Mouse (Mus musculus) intestine, embryonic 15.5 days (tissue): ENCODE measurements around the gene Cast. TPM values are rescaled to one million over a fixed set of nuclear protein-coding genes. Genes with fewer than 3 reads are reported as not detected.

ENCODE experiments used
- ATAC-seq: fragments of 200-750 bp; cut with Nextera tagmentation; 2 replicates; pipeline ENCODE4 v1.8.0; 2017; ENCODE audit warnings: moderate TSS enrichment, moderate library complexity
- H3K27ac ChIP-seq: fragments of 300-500 bp; sonication (generic); 2 replicates; pipeline ENCODE4 v1.5.1; 2015; ENCODE audit warnings: mild to moderate bottlenecking, inconsistent platforms
- H3K27me3 ChIP-seq: fragments of 300-500 bp; sonication (generic); replicated peaks from 2 replicates; pipeline ENCODE4 v1.6.1; 2015; ENCODE audit warnings: inconsistent platforms
- H3K36me3 ChIP-seq: fragments of 300-500 bp; sonication (generic); 2 replicates; pipeline ENCODE4 v1.6.1; 2015; ENCODE audit warnings: inconsistent platforms
- H3K4me1 ChIP-seq: fragments of 300-500 bp; sonication (generic); replicated peaks from 2 replicates; pipeline ENCODE4 v1.6.1; 2015; ENCODE audit warnings: inconsistent platforms
- H3K4me2 ChIP-seq: fragments of 300-500 bp; sonication (generic); replicated peaks from 2 replicates; pipeline ENCODE4 v1.6.1; 2015; ENCODE audit warnings: mild to moderate bottlenecking, inconsistent platforms
- H3K4me3 ChIP-seq: fragments of 300-500 bp; sonication (generic); replicated peaks from 2 replicates; pipeline ENCODE4 v1.5.1; 2015; ENCODE audit warnings: inconsistent platforms
- H3K9ac ChIP-seq: fragments of 300-500 bp; sonication (generic); 2 replicates; pipeline ENCODE4 v1.6.1; 2015; ENCODE audit warnings: inconsistent platforms
- H3K9me3 ChIP-seq: fragments of 300-500 bp; sonication (generic); 2 replicates; pipeline ENCODE4 v1.6.1; 2016; ENCODE audit warnings: inconsistent platforms
- WGBS: fragments of 180-500 bp; shearing (Covaris S2); methylation state at CpG from one replicate; pipeline ENCODE4 v1.1.7; 2015; 5-methylcytosine and 5-hydroxymethylcytosine counted together
- polyA plus RNA-seq: library from polyadenylated mRNA; unstranded; fragments of >200 nt; fragmentation: Nextera tagmentation; extraction: Ambion mirVana; gene quantifications from 2 replicates; pipeline ENCODE4 v1.2.1, GENCODE M21; 2015

The Cast gene
- polyA plus RNA-seq, 1 experiment from 2014 or later = 30.5 TPM

DNA sequence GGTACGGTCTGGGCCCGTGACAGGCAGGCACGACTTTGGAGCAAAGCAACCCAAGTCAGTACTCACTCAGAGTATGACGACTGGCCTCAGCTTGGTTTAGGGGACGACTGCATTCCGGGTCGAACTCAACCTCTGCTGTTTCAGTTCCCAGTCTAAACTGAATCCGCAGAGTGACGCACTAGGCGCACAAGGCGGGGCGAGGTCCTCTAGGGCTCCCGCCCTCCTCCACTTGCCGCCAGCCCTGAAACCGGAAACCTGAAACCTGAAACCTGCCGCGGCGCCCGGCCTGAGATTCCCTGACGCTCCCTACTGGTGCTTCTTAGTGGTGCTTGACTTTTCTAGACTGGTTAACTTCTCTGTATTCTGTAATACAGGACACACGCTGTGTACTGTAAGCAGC is 38.1 kb downstream of the Cast start:
- H3K4me1 ChIP-seq = no peaks in the 10 kb centered on the region
- WGBS = 0% methylated on average over 21 of the region's 21 CpGs
- no peaks in the 10 kb centered on the region for H3K9me3 ChIP-seq
- no peaks in the 10 kb centered on the region for H3K36me3 ChIP-seq
- H3K4me2 ChIP-seq = peak overlapping the region; percentile 67
- H3K27me3 ChIP-seq = no peaks in the 10 kb centered on the region
- H3K27ac ChIP-seq = peak overlapping the region; percentile 89
- ATAC-seq = peak; percentile 99
- peak overlapping the region; percentile 60 for H3K9ac ChIP-seq
- peak overlapping the region; percentile 51 for H3K4me3 ChIP-seq

DNA sequence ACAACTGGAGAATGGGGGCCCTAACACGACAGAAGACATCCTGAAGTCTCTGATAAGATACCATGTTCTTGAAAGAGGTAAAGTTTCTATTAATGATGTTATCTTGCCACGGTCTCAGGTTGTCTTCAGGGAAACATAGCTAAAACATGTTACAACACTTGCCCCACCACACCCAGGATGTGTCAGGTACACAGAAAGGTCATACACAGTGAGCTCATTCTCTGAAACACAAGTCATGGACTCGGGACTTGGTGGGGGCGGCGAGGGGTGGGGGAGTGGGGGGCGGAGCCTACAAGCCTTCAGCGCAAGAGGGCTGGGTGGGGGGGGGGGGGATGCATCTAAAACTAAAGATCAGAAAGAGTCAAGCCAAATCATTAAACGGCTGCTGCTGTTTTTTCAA is 38.7 kb downstream of the Cast start:
- no peaks in the 10 kb centered on the region for H3K27me3 ChIP-seq
- no peaks in the 10 kb centered on the region for H3K4me1 ChIP-seq
- ATAC-seq = peak; percentile 65
- peak overlapping the region; percentile 60; the same call in 1 of the 2 replicates for H3K9ac ChIP-seq
- peak overlapping the region; percentile 89 for H3K27ac ChIP-seq
- H3K9me3 ChIP-seq = no peaks in the 10 kb centered on the region
- H3K4me2 ChIP-seq = peak overlapping the region; percentile 67
- 4% methylated on average over 8 of the region's 8 CpGs for WGBS
- peak overlapping the region; percentile 51 for H3K4me3 ChIP-seq
- no peaks in the 10 kb centered on the region for H3K36me3 ChIP-seq

DNA sequence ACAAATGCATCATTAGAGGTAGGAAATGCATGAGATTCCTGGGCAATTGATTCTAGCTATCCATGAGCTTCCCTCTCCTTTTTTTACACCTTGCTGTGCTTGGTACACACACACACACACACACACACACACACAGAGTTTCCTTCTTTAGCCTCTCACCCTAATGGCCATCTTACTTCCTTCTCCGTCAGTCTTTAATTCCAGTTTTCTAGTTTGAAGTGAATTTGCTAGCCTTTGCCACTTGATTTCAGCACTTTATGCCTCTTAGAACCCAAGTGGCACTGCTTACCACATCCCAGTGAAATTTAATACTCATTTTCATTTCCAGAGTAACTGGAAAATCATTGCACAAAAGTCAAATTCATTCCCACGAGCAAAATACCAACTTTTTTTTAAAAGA is 41.4 kb downstream of the Cast start:
- 76% methylated on average over 2 of the region's 2 CpGs for WGBS
- H3K27ac ChIP-seq = no peak overlapping the region
- H3K36me3 ChIP-seq = no peaks in the 10 kb centered on the region
- ATAC-seq = no peak
- no peak overlapping the region for H3K9ac ChIP-seq
- H3K27me3 ChIP-seq = no peaks in the 10 kb centered on the region
- no peaks in the 10 kb centered on the region for H3K4me1 ChIP-seq
- H3K9me3 ChIP-seq = no peaks in the 10 kb centered on the region
- no peak overlapping the region for H3K4me3 ChIP-seq
- no peak overlapping the region for H3K4me2 ChIP-seq

DNA sequence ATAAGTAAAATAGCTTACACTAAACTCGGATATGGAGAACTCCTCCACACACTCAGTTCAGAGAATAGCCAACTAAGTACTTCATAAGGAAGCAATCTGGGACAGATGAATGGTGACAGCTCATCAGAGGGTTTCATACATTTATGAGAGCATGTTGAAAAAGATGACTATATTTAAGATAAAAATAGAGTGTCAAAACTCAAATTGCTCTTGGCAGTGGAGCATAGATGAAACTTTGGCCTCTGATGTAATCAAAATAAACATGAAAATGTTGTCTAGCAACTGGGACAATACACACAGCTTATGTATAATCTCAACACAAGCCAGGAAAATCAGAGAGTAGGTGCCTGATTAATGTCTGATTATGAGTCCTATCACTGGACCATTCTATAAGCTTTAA is 45.9 kb downstream of the Cast start:
- no peak overlapping the region for H3K4me3 ChIP-seq
- 69% methylated on average over 1 of the region's 1 CpGs for WGBS
- H3K27me3 ChIP-seq = no peaks in the 10 kb centered on the region
- H3K9ac ChIP-seq = no peak overlapping the region
- H3K4me2 ChIP-seq = no peak overlapping the region
- H3K4me1 ChIP-seq = no peaks in the 10 kb centered on the region
- H3K9me3 ChIP-seq = no peaks in the 10 kb centered on the region
- no peak overlapping the region for H3K27ac ChIP-seq
- H3K36me3 ChIP-seq = no peaks in the 10 kb centered on the region
- ATAC-seq = no peak

DNA sequence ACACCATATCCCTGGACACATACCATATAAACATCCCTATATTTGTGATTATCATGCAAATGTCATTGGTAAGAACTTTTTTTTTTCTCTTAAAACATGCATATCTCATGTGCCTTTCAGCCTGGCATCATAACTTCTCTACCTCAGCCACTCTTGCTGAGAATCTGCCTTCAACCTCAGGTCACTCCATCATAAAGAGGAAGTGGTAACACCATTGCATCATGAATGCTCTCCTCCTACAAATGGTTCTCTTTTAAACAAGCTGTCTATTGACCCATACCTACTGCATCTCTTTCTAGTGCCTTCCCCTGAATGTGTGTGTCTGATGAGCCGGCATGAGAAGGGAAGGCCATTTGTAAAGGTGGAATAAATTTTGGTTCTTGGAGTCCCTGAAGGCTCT is 49.5 kb downstream of the Cast start:
- Histone ChIP-seq H3K4me1 (no peaks in the 10 kb centered on the region), H3K36me3 (no peaks in the 10 kb centered on the region), H3K9me3 (no peaks in the 10 kb centered on the region), H3K27me3 (no peaks in the 10 kb centered on the region), H3K4me3 (no peak overlapping the region), H3K9ac (no peak overlapping the region), H3K27ac (no peak overlapping the region), H3K4me2 (no peak overlapping the region)
- ATAC-seq = no peak
- 91% methylated on average over 1 of the region's 1 CpGs for WGBS

DNA sequence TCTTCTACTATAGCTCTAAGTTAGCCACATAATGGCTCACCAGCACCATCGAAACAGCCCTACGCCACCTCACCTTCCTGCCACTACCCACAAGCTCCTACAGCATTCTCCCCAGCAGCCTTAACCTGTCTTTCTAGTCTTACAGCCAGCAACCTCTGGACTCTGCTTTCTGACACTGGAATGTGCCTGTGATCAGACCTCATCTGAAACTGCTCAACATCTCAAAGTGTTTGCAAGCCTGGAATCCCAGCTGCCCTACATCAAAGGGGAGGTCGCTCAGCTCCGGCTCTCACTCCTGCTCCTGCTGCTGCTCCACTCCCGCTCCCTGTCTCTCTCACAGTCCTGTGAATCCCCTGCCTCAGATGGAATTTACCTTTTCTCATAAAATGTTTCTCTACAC is 65.4 kb downstream of the Cast start:
- WGBS = 40% methylated on average over 5 of the region's 5 CpGs
- no peaks in the 10 kb centered on the region for H3K9me3 ChIP-seq
- ATAC-seq = peak; percentile 95

DNA sequence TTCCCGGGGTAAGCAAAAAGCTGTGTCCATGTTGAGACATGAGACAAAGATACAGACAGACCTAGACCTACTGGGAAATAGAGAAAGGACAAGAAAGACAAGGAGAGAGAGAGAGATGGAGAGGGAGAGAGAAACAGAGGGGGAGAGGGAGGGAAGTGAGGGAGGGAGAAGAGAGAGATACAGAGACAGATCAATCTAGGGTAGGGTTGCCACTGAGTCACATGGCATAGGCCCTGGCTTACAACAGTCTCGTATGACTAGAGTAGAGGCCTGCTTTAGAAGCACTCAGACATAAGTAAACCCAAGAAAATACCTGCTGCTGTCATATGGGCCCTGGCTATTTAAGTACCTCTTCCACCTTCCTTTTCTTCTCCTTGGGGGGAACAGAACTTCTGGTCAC is 72.2 kb downstream of the Cast start:
- Histone ChIP-seq H3K27ac (no peak overlapping the region), H3K27me3 (no peaks in the 10 kb centered on the region), H3K4me1 (no peaks in the 10 kb centered on the region), H3K9me3 (no peaks in the 10 kb centered on the region), H3K9ac (no peak overlapping the region), H3K4me2 (no peak overlapping the region), H3K4me3 (no peak overlapping the region), H3K36me3 (no peaks in the 10 kb centered on the region; the same call in 1 of the 2 replicates)
- no peak for ATAC-seq
- WGBS = 82% methylated on average over 2 of the region's 2 CpGs

More for the DNA sequence above, 65.4 kb downstream of the Cast start:
- no peak overlapping the region for H3K4me3 ChIP-seq
- H3K9ac ChIP-seq = no peak overlapping the region
- H3K4me1 ChIP-seq = no peaks in the 10 kb centered on the region
- H3K27me3 ChIP-seq = no peaks in the 10 kb centered on the region
- no peaks in the 10 kb centered on the region for H3K36me3 ChIP-seq
- H3K4me2 ChIP-seq = peak overlapping the region; percentile 11; the same call in 1 of the 2 replicates
- no peak overlapping the region for H3K27ac ChIP-seq

DNA sequence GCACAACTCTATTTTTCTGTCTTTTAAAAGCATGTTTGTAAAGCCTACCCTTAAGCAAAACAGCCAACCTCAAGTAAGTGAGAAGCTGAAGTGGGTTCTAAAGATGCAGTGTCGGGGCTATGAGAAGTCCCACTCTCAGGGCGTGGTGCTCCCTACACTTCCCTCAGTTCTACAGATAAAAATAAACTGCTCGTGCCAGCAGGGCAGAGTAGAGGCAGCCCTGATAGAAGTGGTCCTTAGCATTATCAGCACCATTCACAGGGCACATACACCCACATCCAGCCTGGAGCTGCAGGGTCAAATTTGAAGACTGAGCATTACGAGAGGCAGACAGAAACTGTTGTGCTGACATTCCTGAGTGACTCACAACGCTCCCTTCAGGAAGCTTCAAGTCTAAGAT is 72.8 kb downstream of the Cast start:
- H3K4me3 ChIP-seq = no peak overlapping the region
- no peaks in the 10 kb centered on the region for H3K9me3 ChIP-seq
- H3K9ac ChIP-seq = no peak overlapping the region
- no peak overlapping the region for H3K4me2 ChIP-seq
- no peaks in the 10 kb centered on the region for H3K4me1 ChIP-seq
- no peaks in the 10 kb centered on the region; the same call in 1 of the 2 replicates for H3K36me3 ChIP-seq
- no peaks in the 10 kb centered on the region for H3K27me3 ChIP-seq
- ATAC-seq = peak; percentile 78; the same call in 1 of the 2 replicates
- no peak overlapping the region for H3K27ac ChIP-seq
- 79% methylated on average over 5 of the region's 5 CpGs for WGBS

DNA sequence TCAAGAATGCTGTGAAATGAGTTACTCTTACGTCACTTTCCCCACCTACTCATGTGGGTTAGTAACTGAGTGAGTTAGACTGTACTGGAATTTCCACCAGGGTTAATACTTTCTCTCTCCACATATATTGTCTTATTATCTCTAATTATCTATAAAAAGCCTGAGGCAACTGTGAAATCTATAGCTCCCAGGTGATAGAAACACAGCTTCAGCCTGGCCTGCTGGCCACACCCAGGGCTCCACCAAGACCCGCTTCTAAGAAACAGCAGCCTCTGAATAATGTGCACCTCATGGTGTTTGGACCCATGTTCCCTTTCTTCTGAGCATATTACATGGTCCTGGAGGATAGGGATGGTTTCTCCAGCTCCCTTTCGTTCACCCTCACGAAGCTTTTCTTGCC is 74.9 kb downstream of the Cast start:
- no peak overlapping the region for H3K27ac ChIP-seq
- H3K9ac ChIP-seq = no peak overlapping the region
- H3K9me3 ChIP-seq = no peaks in the 10 kb centered on the region
- H3K27me3 ChIP-seq = no peaks in the 10 kb centered on the region
- WGBS = 94% methylated on average over 4 of the region's 4 CpGs
- no peaks in the 10 kb centered on the region; the same call in 1 of the 2 replicates for H3K36me3 ChIP-seq
- no peak overlapping the region for H3K4me3 ChIP-seq
- no peak for ATAC-seq
- H3K4me2 ChIP-seq = no peak overlapping the region
- no peaks in the 10 kb centered on the region for H3K4me1 ChIP-seq

DNA sequence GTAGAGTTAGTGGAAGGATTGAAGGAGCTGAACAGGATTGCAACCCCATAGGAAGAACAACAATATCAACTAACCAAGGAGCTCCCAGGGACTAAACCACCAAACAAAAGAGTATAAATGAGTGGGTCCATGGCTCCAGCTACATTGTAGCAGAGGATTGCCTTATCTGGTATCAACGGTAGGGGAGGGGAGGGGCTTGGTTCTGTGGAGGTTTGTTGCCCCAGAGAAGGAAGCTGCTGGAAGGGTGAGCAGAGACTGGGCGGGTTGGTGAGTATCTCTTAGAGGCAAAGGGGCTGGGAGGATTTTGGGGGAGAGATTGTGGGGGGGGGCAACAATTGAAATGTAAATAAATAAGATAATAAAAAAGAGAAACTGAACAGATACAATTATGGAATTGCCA is 89.6 kb downstream of the Cast start:
- Histone ChIP-seq H3K9ac (no peak overlapping the region), H3K4me3 (no peak overlapping the region), H3K27ac (no peak overlapping the region), H3K4me2 (no peak overlapping the region), H3K36me3 (peaks cover 5% of the 10 kb centered on the region; the same call in 1 of the 2 replicates), H3K4me1 (no peaks in the 10 kb centered on the region), H3K27me3 (no peaks in the 10 kb centered on the region), H3K9me3 (no peaks in the 10 kb centered on the region)
- ATAC-seq = no peak
- WGBS = 75% methylated on average over 2 of the region's 2 CpGs

DNA sequence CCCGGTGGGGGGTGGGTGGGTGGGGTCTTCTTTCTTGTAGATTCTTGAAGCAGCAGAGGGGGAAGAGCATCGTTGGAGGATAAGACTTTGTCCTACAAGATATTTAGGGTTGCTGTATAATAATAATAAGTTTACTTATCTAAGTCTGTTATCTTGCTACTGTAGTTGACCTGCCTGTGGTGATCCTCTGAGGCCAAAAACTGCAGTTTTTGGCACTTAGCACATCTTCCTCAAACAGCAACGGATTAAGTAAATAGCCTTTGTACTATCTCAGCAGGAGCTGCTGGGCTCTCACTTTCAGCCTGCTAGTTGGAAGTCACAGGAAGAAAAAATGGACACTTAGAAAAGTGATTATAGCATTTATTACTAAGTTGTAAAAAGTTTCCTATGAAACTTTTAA is 112.4 kb downstream of the Cast start:
- Histone ChIP-seq H3K27ac (no peak overlapping the region), H3K9me3 (no peaks in the 10 kb centered on the region), H3K4me2 (no peak overlapping the region), H3K9ac (no peak overlapping the region), H3K27me3 (no peaks in the 10 kb centered on the region), H3K4me1 (no peaks in the 10 kb centered on the region), H3K4me3 (no peak overlapping the region), H3K36me3 (no peaks in the 10 kb centered on the region)
- 51% methylated on average over 3 of the region's 3 CpGs for WGBS
- ATAC-seq = no peak

DNA sequence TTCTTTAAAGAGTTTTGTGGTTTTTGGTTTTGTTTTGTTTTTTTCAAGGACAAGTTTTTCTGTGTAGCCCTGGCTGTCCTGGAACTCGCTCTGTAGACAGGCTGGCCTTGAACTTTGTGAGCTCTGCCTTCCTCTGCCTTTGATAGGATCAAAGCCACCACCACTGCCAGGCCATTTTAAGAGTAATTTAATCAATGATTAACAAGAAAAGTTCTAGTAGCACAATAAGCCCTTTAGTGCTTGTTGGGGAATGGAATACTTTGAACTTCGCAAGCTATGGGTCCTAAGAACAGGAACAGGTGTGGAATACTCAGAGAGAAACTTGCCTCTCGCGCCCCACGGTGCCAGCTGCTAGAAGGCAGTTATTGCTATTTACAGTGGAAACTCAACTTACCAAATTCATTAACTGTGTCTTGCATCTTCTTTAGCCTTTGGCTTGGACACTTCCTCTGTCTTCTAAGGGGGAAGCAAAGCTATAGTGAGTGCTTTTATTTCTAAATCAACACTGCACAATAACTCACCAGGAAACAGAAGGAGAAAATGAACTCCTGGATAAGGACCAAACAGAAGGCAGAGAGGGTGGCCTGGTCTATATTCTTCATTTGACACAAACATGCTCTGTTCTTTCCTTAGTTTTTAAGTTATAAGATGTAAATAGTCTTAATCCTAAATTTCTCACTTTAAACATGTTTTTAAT is 113.0 kb downstream of the Cast start:
- Histone ChIP-seq H3K27me3 (no peaks in the 10 kb centered on the region), H3K4me1 (no peaks in the 10 kb centered on the region), H3K36me3 (no peaks in the 10 kb centered on the region), H3K4me3 (no peak overlapping the region), H3K27ac (no peak overlapping the region), H3K9ac (no peak overlapping the region), H3K9me3 (no peaks in the 10 kb centered on the region), H3K4me2 (no peak overlapping the region)
- 73% methylated on average over 5 of the region's 5 CpGs for WGBS
- ATAC-seq = peak; percentile 83
